Comparison of ENCODE assay signal across 10 mouse cellular contexts in the genomic region with DNA sequence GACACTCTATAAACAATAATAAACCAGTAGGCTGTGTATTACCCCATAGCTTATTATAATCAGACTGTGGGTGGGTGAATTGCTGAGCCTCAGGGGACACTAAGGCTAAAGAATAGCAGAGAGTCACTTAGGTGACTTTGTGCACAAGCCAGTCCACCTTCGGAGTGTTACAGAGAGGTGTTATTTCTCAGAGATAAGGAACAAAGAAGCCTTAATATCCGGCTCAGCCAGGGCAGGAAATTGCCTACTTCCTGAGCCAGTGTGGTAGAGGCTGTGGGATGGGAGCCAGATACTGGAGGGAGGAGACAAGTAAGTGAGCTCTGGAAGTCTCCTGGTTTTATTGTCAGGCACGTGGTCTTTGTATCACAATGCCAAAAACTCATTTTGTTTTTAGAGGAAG. TPM values are rescaled to one million over a fixed set of nuclear protein-coding genes. Genes with fewer than 3 reads are reported as not detected.
DNase-seq lines count a peak whose midpoint lies in the region; ATAC-seq and TF ChIP-seq lines count a peak whose summit lies in the region.
"Had no signal": no experiment of that assay in that cellular context is flagged by ENCODE, and none has a peak within 500 bp of the region (broad histone marks: within the 10 kb centered on the region; RNA-seq: fewer than 3 reads in every experiment).

No protein-coding gene starts in this region.

- no peak overlapping the region for H3K4me3 ChIP-seq in kidney, embryonic 15.5 days (replicated peaks)
- H3K4me3 ChIP-seq in kidney, embryonic 16.5 days (ENCODE audit: low read length) = no peak overlapping the region
- H3K4me3 ChIP-seq in layer of hippocampus, adult 2 months = no peak overlapping the region

- no peaks in the 10 kb centered on the region for H3K36me3 ChIP-seq in kidney, embryonic 15.5 days
- H3K36me3 ChIP-seq in kidney, embryonic 16.5 days (ENCODE audit: insufficient read depth, low read length) = no peaks in the 10 kb centered on the region

- no peak; the same call in 1 of the 2 replicates for ATAC-seq in kidney, embryonic 15.5 days (replicated peaks; ENCODE audit: low FRiP score)
- ATAC-seq in kidney, embryonic 16.5 days (ENCODE audit: low FRiP score, low TSS enrichment) = peak; percentile 73; the same call in 1 of the 2 replicates
- ATAC-seq: Patski had no signal

- H3K9me3 ChIP-seq in kidney, embryonic 15.5 days (replicated peaks) = no peaks in the 10 kb centered on the region
- H3K9me3 ChIP-seq in kidney, embryonic 16.5 days (ENCODE audit: low read length) = no peaks in the 10 kb centered on the region

- no peak overlapping the region for H3K4me2 ChIP-seq in kidney, embryonic 15.5 days
- no peak overlapping the region for H3K4me2 ChIP-seq in kidney, embryonic 16.5 days (replicated peaks; ENCODE audit: low read depth, low read length)

- peaks cover 5% of the 10 kb centered on the region; the same call in 1 of the 2 replicates for H3K4me1 ChIP-seq in kidney, embryonic 15.5 days
- peaks cover 5% of the 10 kb centered on the region; the same call in 1 of the 2 replicates for H3K4me1 ChIP-seq in kidney, embryonic 16.5 days (ENCODE audit: insufficient read depth, low read length)

- H3K27ac ChIP-seq in kidney, embryonic 15.5 days = no peak overlapping the region
- no peak overlapping the region for H3K27ac ChIP-seq in kidney, embryonic 16.5 days (ENCODE audit: low read length)
- no peak overlapping the region for H3K27ac ChIP-seq in layer of hippocampus, adult 2 months

- peak; percentile 27 for DNase-seq in kidney, adult 11 months
- peak; percentile 19 for DNase-seq in fibroblast of lung, adult 2 months (ENCODE audit: low read depth)
- peak; percentile 38 to 54 for DNase-seq in lung, postnatal 4 days
- no peak for DNase-seq in urinary bladder, postnatal 10 days (ENCODE audit: low spot score)
- no peak for DNase-seq in cerebellum, adult 9-11 months
- DNase-seq in layer of hippocampus, adult 2 months (ENCODE audit: low spot score in 2 of 2) = no peak
- DNase-seq: cerebellum, adult 8-10 months had no signal

- WGBS in kidney, embryonic 15.5 days = 9% methylated on average over 3 of the region's 3 CpGs
- WGBS in kidney, embryonic 16.5 days = 14% methylated on average over 3 of the region's 3 CpGs

- no peak for TF ChIP-seq CTCF in layer of hippocampus, adult 2 months (conservative IDR thresholded peaks at IDR 0.05)

- no peak overlapping the region for H3K9ac ChIP-seq in kidney, embryonic 15.5 days
- H3K9ac ChIP-seq in kidney, embryonic 16.5 days (replicated peaks; ENCODE audit: low read length) = no peak overlapping the region

- H3K27me3 ChIP-seq in kidney, embryonic 15.5 days = no peaks in the 10 kb centered on the region
- H3K27me3 ChIP-seq in kidney, embryonic 16.5 days (ENCODE audit: insufficient read depth, low read length) = no peaks in the 10 kb centered on the region
- H3K27me3 ChIP-seq: Patski had no signal

RNA-seq across cellular contexts. Expression of a gene that starts 40.4 kb away (rescaled TPM):
- 23.2 TPM in 2 replicates for polyA plus RNA-seq in kidney, embryonic 15.5 days (2015; fragmentation: Nextera tagmentation; extraction: Ambion mirVana)
- polyA plus RNA-seq in kidney, embryonic 16.5 days (2015; fragmentation: Nextera tagmentation; extraction: Ambion mirVana) = 21.9 and 22.2 TPM in 2 replicates
- 10 to 100 TPM; 13.4 to 14.5 TPM for total RNA-seq in layer of hippocampus, adult 2 months (2021)

Comparison
In these comparisons a context has a peak if more than half of its experiments do, and no peak if none do; other contexts are left out.
1. DNase-seq: peak in kidney, adult 11 months (single experiment), fibroblast of lung, adult 2 months (single experiment) and lung, postnatal 4 days (2 of 2); none in urinary bladder, postnatal 10 days (single experiment), cerebellum, adult 9-11 months (single experiment) and layer of hippocampus, adult 2 months (0 of 2).